ENCODE assay signal across 9 mouse cellular contexts in genomic region chr11:110251534-110251933, GRCm38 (mm10). TPM values are rescaled to one million over a fixed set of nuclear protein-coding genes. Genes with fewer than 3 reads are reported as not detected.
A peak's percentile ranks its signal among the peaks of the same experiment; 100 is the strongest.
DNase-seq lines count a peak whose midpoint lies in the region; ATAC-seq and TF ChIP-seq lines count a peak whose summit lies in the region.
"Had no signal": no experiment of that assay in that cellular context is flagged by ENCODE, and none has a peak within 500 bp of the region (broad histone marks: within the 10 kb centered on the region; RNA-seq: fewer than 3 reads in every experiment).

TSS of gene Abca6 (minus strand) at chr11:110251776.

- no peaks in the 10 kb centered on the region for H3K36me3 ChIP-seq in forebrain, postnatal 0 days (ENCODE audit: insufficient read depth)
- H3K36me3 ChIP-seq in hindbrain, embryonic 15.5 days, result no peaks in the 10 kb centered on the region
- no peaks in the 10 kb centered on the region for H3K36me3 ChIP-seq in lung, embryonic 15.5 days

- no peak for ATAC-seq in forebrain, postnatal 0 days
- no peak for ATAC-seq in hindbrain, embryonic 15.5 days (ENCODE audit: low FRiP score, low read depth)
- ATAC-seq in lung, embryonic 15.5 days (ENCODE audit: borderline replicate concordance, extremely low read depth, low FRiP score, low TSS enrichment), result peak; percentile 64; the same call in 1 of the 2 replicates
- no peak for ATAC-seq in CD4-positive, CD25-positive, alpha-beta regulatory T cell, adult 4 months

- H3K4me2 ChIP-seq in forebrain, postnatal 0 days (ENCODE audit: low read depth), result peak within 1 kb of the TSS; percentile 49
- peak within 1 kb of the TSS; percentile 47 for H3K4me2 ChIP-seq in hindbrain, embryonic 15.5 days
- H3K4me2 ChIP-seq in lung, embryonic 15.5 days, result peak within 1 kb of the TSS; percentile 46

- no peaks in the 10 kb centered on the region for H3K4me1 ChIP-seq in forebrain, postnatal 0 days (ENCODE audit: insufficient read depth)
- H3K4me1 ChIP-seq in hindbrain, embryonic 15.5 days (replicated peaks), result no peaks in the 10 kb centered on the region
- peaks cover 5% of the 10 kb centered on the region; the same call in 1 of the 2 replicates for H3K4me1 ChIP-seq in lung, embryonic 15.5 days

- peak; percentile 9 for DNase-seq in thymus, postnatal 25 days
- no peak for DNase-seq in thymus, adult 18-20 months
- DNase-seq in forebrain, postnatal 0 days, result peak; percentile 26
- peak; percentile 75 for DNase-seq in skeletal muscle tissue, adult 2 months (ENCODE audit: low read depth, low spot score)
- no peak for DNase-seq in right cerebral cortex, postnatal 25 days

- no peaks in the 10 kb centered on the region for H3K27me3 ChIP-seq in forebrain, postnatal 0 days (ENCODE audit: insufficient read depth, low read length)
- no peaks in the 10 kb centered on the region for H3K27me3 ChIP-seq in hindbrain, embryonic 15.5 days
- no peaks in the 10 kb centered on the region for H3K27me3 ChIP-seq in lung, embryonic 15.5 days

- H3K4me3 ChIP-seq in forebrain, postnatal 0 days (ENCODE audit: low read depth, low read length), result peak within 1 kb of the TSS; percentile 23
- H3K4me3 ChIP-seq in hindbrain, embryonic 15.5 days, result peak within 1 kb of the TSS; percentile 16
- peak within 1 kb of the TSS; percentile 35 for H3K4me3 ChIP-seq in lung, embryonic 15.5 days

- H3K9me3 ChIP-seq in forebrain, postnatal 0 days (ENCODE audit: low read length), result no peaks in the 10 kb centered on the region
- no peaks in the 10 kb centered on the region for H3K9me3 ChIP-seq in hindbrain, embryonic 15.5 days
- no peaks in the 10 kb centered on the region for H3K9me3 ChIP-seq in lung, embryonic 15.5 days

- TF ChIP-seq CTCF in forebrain, postnatal 0 days (IDR thresholded peaks at IDR 0.05; ENCODE audit: low read depth), result no peak

- no peak within 1 kb of the TSS for H3K9ac ChIP-seq in forebrain, postnatal 0 days
- no peak within 1 kb of the TSS for H3K9ac ChIP-seq in hindbrain, embryonic 15.5 days
- H3K9ac ChIP-seq in lung, embryonic 15.5 days, result no peak within 1 kb of the TSS

- no peak within 1 kb of the TSS for H3K27ac ChIP-seq in forebrain, postnatal 0 days (ENCODE audit: low read depth, low read length)
- H3K27ac ChIP-seq in hindbrain, embryonic 15.5 days (replicated peaks), result no peak within 1 kb of the TSS
- H3K27ac ChIP-seq in lung, embryonic 15.5 days, result peak within 1 kb of the TSS; percentile 55; the same call in 1 of the 2 replicates
- H3K27ac ChIP-seq: macrophage had no signal

- 8% methylated on average over 8 of the region's 8 CpGs for whole genome bisulfite sequencing in forebrain, postnatal 0 days
- WGBS in hindbrain, embryonic 15.5 days, result 18% methylated on average over 8 of the region's 8 CpGs
- 4% methylated on average over 8 of the region's 8 CpGs for WGBS in lung, embryonic 15.5 days

RNA-seq across cellular contexts. Expression of gene Abca6, which starts in this region (rescaled TPM):
- total RNA-seq in forebrain, postnatal 0 days (2014; rRNA removed), result 0.85 and 2.0 TPM in 2 replicates
- 0.39 and 0.91 TPM in 2 replicates for polyA plus RNA-seq in forebrain, postnatal 0 days (2015; fragmentation: Nextera tagmentation; extraction: Ambion mirVana)
- 0.17 and 0.32 TPM in 2 replicates for polyA plus RNA-seq in hindbrain, embryonic 15.5 days (2015; fragmentation: Nextera tagmentation; extraction: Ambion mirVana)
- 1.6 and 1.7 TPM in 2 replicates for polyA plus RNA-seq in lung, embryonic 15.5 days (2015; fragmentation: Nextera tagmentation; extraction: Ambion mirVana)
- polyA plus RNA-seq in CD4-positive, CD25-positive, alpha-beta regulatory T cell, adult 4 months (2017; shearing (Covaris generic)), result not detected

Comparison
In these comparisons a context has a peak if more than half of its experiments do, and no peak if none do; other contexts are left out.
1. DNase-seq: peak in thymus, postnatal 25 days (single experiment), forebrain, postnatal 0 days (single experiment) and skeletal muscle tissue, adult 2 months (single experiment); none in thymus, adult 18-20 months (0 of 2) and right cerebral cortex, postnatal 25 days (single experiment).
2. Peak in every context shown above with its lines, with median percentiles within 50 percentile points of each other: H3K4me2 ChIP-seq and H3K4me3 ChIP-seq.